Mouse (Mus musculus): ENCODE data around the gene Hpf1. TPM values are rescaled to one million over a fixed set of nuclear protein-coding genes. Genes with fewer than 3 reads are reported as not detected.

Gene Hpf1
- total RNA-seq (2012; rRNA removed) (73.2 and 74.4 TPM in 2 replicates), polyA plus RNA-seq (2012; ENCODE audit: insufficient read depth in 1 of 2, insufficient read length in 2 of 2, low read depth in 1 of 2, low replicate concordance in 2 of 2, missing spikeins in 1 of 2) (10 to 100 TPM in 1 of 2 experiments, not detected in 1; 83.5 TPM)

DNA sequence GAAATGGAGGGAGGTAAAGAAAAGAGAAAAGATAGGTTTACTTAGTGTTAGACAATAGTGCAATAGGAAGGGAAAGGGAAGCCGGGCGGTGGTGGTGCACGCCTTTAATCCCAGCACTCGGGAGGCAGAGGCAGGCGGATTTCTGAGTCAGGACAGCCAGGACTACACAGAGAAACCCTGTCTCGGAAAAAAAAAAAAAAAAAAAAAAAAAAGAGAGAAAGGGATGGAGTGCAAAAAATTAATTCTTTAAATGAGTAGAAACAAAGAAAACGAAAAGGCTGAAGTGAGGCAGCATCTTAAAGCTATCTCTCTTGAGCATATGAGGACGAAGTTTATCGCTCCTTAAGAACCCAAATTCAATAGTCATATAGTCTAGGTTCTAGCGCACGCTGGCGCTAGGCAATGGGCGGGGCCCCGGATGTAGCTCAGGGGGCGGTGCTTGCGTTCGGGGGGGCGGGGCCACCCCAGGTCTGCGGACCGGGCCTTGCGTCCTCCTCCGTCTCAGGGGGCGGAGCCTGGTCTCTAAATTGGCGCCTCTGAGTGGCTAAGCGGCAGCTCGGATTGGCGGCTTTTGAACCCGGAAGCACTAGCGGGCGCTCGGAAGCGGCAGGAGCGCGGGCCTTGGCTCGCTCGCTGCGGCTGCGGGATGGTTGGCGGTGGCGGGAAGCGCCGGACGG, at the start of gene Hpf1:
Gene Hpf1 (plus strand): TSS at position 576 of the 677 bp plus-strand sequence.
- no peaks in the 10 kb centered on the region for H3K27me3 ChIP-seq (ENCODE audit: control insufficient read depth in 1 of 2, insufficient read depth in 2 of 2, low read length in 2 of 2)
- H3K79me2 ChIP-seq (ENCODE audit: control insufficient read depth, insufficient read depth, low read length, poor library complexity) = peaks cover 31% of the 10 kb centered on the region
- peak within 1 kb of the TSS; percentile 46 to 85 for H3K4me3 ChIP-seq (ENCODE audit: control insufficient read depth in 1 of 2, insufficient read depth in 1 of 2, low read depth in 2 of 2, low read length in 2 of 2)
- no peaks in the 10 kb centered on the region for H3K9me3 ChIP-seq (replicated peaks; ENCODE audit: insufficient read depth, low read length)
- H3K9ac ChIP-seq (ENCODE audit: control insufficient read depth, low read depth, low read length, poor library complexity, severe bottlenecking) = peak within 1 kb of the TSS; percentile 75
- peaks cover 4 to 37% of the 10 kb centered on the region in 2 experiments; a peak in 3 of 4 replicates for H3K36me3 ChIP-seq (ENCODE audit: control insufficient read depth in 1 of 2, insufficient read depth in 2 of 2, low read length in 2 of 2)
- TF ChIP-seq E2F4 (IDR thresholded peaks at IDR 0.05; ENCODE audit: borderline replicate concordance, low read depth, low read length) (peak; percentile 81; the same call in 1 of the 2 replicates), SIN3A (IDR thresholded peaks at IDR 0.05; ENCODE audit: low read length) (0 out of 2 replicates have a peak, but pooled peaks have one; percentile 53), RCOR1 (IDR thresholded peaks at IDR 0.05; ENCODE audit: low read depth, low read length) (no peak), GABPA (IDR thresholded peaks at IDR 0.05; ENCODE audit: low read depth, low read length) (no peak), ZMIZ1 (IDR thresholded peaks at IDR 0.05; ENCODE audit: low read depth, low read length) (peak; percentile 69; the same call in 1 of the 2 replicates), TBP (IDR thresholded peaks at IDR 0.05; ENCODE audit: low read depth, low read length) (peak; percentile 90), HCFC1 (IDR thresholded peaks at IDR 0.05; ENCODE audit: low read depth, low read length) (peak; percentile 83), MXI1 (IDR thresholded peaks at IDR 0.05; ENCODE audit: low read depth, low read length) (0 out of 2 replicates have a peak, but pooled peaks have one; percentile 62), POLR2AphosphoS5 (IDR thresholded peaks at IDR 0.05; ENCODE audit: borderline replicate concordance, low read depth, low read length) (no peak), GATA1 (IDR thresholded peaks at IDR 0.05; ENCODE audit: low read depth, low read length) (0 out of 2 replicates have a peak, but pooled peaks have one; percentile 8), RAD21 (IDR thresholded peaks at IDR 0.05; ENCODE audit: low read depth, low read length) (no peak), MAFK (IDR thresholded peaks at IDR 0.05; ENCODE audit: borderline replicate concordance, low read depth, low read length) (no peak), ZNF384 (IDR thresholded peaks at IDR 0.05; ENCODE audit: low read depth, low read length) (peak; percentile 91), NELFE (IDR thresholded peaks at IDR 0.05; ENCODE audit: low read depth, low read length) (peak; percentile 85), JUND (IDR thresholded peaks at IDR 0.05; ENCODE audit: low read depth, low read length) (no peak), POLR2A (IDR thresholded peaks at IDR 0.05; ENCODE audit: control insufficient read depth in 1 of 2, insufficient read depth in 1 of 2, low read depth in 1 of 2, low read length in 2 of 2, poor library complexity in 1 of 2) (peak; percentile 83 to 89), EP300 (IDR thresholded peaks at IDR 0.05; ENCODE audit: low read depth in 1 of 2, low read length in 2 of 2) (0 out of 4 replicates have a peak, but pooled peaks of 1 of the 2 experiments have one; percentile 16), ELF1 (IDR thresholded peaks at IDR 0.05; ENCODE audit: low read depth, low read length) (peak; percentile 89), POLR2AphosphoS2 (IDR thresholded peaks at IDR 0.05; ENCODE audit: low read length) (peak; percentile 79; the same call in 1 of the 2 replicates), CHD1 (IDR thresholded peaks at IDR 0.05; ENCODE audit: low read depth, low read length) (no peak)
- peak; percentile 99 for DNase-seq (ENCODE audit: low read depth, low spot score)
- H3K4me1 ChIP-seq (ENCODE audit: control insufficient read depth in 1 of 2, insufficient read depth in 2 of 2, low read length in 2 of 2) = peaks cover 0 to 25% of the 10 kb centered on the region in 2 experiments; a peak in 2 of 4 replicates
- H3K27ac ChIP-seq (ENCODE audit: control insufficient read depth, low read depth, low read length) = peak within 1 kb of the TSS; percentile 55
